Mouse (Mus musculus): ENCODE results near the gene Gabrr2.
"Not testable (repeated sequence)": the region's sequence is repeated elsewhere in the genome, so short reads cannot be mapped to it uniquely, and the experiment has no call there.

Gene Gabrr2

DNA sequence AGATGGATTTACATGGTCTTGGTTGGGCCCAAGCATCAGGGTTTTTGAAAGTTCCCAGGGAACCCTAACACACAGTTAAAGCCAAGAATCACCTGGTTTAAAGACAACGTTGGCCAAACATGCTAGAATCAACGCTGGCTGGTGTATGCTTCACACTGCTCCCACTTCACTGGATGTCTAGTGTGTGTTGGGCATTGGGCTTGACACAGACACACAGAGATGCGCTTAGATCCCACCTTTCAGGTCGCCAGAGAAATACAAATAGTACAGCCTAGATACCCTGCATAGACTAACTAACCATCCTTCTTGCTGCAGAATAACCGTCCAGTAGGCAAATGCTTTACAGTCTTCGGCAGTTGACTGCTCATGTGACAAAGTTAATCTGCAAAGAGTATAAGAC is 7.5 kb downstream of the Gabrr2 start:
- DNase-seq (ENCODE audit: low read depth, low spot score), result no peak

DNA sequence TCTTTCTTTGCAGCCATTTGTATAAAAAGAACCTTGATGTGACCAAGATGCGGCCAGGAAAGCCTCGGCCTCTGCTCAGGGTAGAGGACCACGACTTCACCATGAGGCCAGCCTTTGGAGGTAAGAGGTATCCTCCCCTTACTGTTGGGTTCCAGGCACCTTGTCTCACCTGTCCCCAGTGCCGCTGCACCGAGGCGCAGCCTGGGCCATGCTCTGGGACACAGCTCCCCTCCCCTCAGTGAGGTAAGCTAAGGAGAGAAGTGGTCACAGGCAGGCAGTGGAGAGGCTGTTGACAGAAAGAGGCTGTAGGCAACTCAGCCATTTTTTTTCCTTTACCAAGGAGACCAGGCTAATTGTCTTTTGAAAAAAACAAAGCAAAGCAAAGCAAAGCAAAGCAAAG is 8.5 kb downstream of the Gabrr2 start:
- no peak for DNase-seq (ENCODE audit: low read depth, low spot score)

DNA sequence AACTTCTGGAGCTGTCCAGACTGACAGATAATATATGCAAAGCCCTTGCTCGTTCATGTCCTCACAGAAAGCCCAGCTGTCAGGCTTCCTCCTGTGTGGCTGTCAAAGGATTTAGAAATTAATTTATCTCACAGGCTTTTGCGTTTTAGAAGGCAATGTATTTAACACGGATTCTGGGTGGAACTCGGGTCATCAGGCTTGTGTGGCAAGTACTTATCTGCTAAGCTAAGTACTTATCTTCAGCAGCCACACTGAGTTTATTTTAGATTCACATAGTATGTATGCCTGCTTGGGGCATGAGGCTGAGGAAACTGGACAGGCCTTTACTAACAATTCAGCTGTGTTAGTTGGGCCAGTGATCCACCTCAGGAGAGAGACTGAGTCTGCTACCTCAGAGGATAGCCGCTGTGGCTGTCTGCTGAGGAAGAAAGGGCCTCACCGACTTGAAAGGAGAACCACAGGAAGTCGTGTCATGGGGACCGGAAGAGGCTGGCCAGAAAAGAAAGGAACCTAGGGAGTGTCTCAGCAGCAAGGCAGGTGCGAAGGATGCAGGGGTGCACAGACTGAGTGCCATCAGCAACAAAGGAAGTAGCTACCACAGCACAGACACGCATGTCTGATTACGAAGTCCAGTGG is 9.8 kb downstream of the Gabrr2 start:
- no peak for DNase-seq (ENCODE audit: low read depth, low spot score)

DNA sequence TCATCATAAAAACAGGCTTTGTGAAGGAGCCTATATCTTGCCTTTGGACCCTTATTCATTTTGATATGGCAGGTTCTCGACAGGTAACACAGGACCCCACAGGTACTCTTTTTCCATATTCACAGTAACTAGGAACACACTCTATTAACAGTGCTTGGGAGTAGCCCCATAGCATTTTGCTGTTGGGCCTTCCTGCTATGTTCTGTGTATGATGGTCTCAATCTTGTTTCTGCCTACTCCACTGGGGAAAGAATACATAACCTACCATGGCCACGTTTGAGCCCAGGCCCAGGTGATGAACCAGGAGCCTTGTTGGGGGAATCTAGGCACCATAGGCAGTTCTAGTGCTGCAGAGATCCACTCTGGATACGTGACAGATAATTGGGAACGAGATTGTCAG is 11.6 kb downstream of the Gabrr2 start:
- DNase-seq (ENCODE audit: low read depth, low spot score), result no peak

DNA sequence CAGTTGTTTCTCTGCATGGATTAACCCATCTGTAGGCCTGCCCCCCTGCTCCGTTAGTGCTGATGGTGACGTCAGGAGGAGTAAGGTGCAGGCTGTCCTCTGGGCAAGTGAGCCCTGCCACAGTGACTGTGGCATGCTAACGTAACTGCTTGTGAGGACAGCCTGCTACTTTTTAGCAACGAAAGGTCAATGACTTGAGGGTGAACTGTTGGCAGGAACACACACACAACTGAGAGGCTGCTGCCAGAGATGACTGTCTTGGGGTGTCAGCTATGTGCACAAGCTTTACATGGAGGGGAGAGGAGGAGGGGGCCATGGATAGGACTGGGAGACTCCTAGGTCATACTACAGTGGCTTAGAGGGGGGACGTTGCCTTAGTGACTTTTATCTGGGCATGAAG is 12.1 kb downstream of the Gabrr2 start:
- DNase-seq (ENCODE audit: low read depth, low spot score), result no peak

DNA sequence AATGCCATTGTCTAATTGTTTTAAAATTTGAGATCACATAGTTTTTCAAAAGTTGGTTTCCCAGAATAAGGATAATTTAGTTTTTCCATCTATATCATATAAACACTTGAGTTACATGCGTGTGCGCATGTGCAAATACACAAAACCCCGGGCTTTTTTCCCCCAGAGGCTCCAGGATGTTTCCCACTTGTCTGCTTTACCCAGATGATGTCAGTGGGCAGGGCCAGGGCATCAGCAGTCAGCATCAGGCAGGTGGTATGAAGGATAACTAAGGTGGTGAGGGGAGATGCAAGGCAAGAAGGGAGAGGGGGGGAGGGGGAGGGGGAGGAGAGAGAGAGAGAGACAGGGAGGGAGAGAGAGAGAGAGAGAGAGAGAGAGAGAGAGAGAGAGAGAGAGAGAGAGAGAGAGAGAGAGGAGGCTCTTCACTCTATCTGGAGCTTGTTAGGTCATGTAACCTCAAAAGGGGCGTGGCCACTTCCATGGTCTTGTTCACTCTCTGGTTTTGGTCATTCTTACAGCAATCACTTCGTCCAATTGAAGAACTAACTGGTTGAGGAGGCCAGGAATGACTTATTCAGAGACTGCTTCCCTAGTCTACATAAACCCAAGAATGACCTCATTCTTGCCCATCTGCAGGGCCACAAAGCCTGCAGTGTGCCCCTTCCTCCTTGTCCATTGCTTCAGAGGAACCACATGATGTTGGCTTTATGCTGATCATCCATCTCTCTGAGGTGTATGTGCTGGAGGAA is 13.2 kb downstream of the Gabrr2 start:
- no peak for DNase-seq (ENCODE audit: low read depth, low spot score)

DNA sequence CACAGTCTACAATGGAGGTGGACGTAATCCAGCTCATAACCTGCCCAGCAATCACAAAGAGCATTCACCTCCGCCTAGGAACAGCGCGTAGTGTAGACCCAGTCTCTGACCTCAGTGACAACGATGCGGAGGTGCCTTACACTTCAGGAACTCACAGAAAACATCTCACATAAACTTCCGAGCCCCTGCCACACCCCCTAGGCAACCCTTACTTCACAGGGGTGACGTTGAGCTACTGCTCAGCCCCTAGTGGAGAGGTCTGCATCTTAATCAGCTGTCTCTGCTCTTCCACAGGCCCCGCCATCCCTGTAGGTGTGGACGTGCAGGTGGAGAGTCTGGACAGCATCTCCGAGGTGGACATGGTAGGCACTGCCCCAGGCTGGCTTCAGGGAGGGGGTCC is 14.4 kb downstream of the Gabrr2 start:
- no peak for DNase-seq (ENCODE audit: low read depth, low spot score)

DNA sequence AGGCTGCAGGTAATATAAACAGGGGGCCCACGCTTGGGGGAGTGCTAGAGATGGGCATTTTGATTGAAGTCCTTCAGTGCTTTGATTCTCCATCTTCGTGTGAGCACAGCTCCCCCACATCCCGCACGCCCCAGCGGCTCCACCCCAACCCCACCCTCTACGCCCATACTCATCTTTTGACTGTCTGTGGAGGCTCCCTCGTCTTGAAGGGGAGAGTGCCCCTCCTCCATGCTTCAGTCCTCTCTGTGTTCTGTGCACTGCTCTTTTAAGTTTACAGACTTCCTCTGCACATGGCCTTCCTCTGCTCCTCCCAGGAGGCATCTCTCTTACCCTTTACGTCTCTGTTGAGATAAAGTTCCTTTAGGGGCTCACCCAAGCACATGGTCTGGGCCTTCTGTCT is 14.9 kb downstream of the Gabrr2 start:
- DNase-seq (ENCODE audit: low read depth, low spot score), result no peak

DNA sequence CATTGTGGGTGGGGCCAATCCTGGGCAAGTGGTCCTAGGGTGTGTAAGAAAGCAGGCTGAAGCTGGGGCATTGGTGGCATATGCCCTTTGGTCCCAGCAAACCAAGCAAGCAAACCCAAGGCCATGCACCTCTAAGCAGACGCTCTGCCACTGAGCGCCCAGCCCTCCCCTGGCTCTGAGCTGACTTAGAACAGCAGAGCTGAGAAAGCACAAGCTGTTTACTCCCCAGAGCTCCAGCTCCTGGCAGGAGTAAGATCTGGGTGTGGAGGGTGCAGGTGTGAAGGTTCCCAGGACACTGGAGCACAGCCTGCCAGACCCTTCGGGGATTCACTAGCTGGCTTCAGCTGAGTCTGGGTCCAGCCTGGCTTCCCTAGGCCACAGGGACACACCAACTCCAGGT is 15.7 kb downstream of the Gabrr2 start:
- DNase-seq (ENCODE audit: low read depth, low spot score), result no peak

DNA sequence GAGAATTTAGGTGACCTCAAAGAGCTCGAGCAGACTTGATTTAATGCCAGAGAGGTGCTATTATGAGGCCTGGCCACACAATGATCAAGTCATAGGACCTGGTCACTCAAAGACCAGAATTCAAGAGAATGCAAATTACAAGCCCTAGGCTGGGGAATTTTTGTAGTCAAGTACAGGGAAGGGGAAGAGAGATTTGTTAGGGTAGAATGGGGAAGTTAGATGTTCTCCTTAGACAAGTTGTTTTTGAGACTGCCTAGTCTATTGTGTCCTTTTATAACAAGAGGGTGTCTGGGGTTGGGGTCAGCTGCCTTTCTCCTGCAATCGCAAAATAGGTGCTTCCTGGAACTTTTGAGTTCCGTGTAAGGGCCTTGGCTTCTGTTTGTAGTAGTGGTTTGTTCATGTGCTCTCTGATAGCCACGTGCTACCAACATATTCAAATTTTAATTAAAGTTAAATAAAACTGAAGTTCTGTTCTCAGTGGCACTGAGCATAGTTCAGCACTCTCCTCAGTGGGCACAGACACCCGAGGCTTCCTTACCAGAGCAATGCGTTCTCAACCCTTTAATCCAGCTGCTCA is 36.4 kb downstream of the Gabrr2 start:
- DNase-seq (ENCODE audit: low read depth, low spot score), result peak; percentile 31

DNA sequence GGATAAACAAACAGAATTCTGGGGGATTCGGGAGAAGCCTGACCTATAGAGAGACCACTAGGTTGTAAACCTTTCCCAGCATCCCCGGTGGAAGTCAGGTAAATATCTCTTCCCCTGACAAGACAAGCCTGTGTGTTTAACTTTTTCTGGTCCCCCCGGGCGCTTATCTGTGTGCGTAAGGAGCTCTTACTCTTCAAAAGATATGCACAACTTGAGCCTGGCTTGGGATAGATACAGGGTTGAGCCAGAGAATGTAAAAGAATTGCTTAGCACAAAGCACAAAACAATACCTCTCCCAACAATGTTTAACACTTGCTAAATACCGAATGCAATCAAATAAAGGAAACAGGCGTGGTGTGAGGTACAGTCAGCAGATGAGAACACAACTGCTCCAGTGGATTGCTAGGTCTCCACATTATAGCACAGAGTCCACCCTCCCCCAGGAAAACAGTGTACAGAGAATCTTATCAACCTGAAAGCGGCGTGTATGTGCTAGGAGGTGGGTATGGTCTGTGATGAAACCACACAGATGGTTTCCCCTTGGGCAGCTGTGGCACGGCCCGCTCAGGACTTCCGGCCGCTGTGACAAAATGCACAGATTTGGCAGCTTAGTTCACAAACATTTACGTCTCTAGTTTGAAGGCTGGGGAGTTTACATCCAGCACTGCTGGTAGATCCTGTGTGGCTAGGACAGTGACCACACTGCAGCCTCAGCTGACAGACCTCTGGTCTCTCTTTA is 47.1 kb downstream of the Gabrr2 start:
- DNase-seq (ENCODE audit: low read depth, low spot score), result no peak

DNA sequence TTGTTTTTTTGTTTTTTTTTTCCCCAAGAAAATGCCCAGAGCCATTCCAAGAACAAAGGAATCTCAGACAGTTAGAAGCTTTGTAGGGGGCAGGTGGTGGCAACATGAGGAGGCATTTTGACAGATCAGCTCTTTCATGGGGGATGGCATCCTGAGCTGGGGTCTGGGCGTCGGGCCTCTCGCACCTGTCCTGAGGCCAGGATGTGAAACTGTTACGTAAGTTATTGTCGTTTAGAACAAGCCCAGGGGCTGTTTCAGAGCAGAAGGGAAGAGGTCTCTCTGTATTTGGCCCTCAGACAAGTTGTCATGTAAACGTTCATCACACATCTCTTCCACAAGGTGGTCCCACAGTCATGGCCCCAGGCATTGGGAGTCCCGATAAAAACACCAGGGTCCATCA is 48.0 kb downstream of the Gabrr2 start:
- no peak for DNase-seq (ENCODE audit: low read depth, low spot score)

DNA sequence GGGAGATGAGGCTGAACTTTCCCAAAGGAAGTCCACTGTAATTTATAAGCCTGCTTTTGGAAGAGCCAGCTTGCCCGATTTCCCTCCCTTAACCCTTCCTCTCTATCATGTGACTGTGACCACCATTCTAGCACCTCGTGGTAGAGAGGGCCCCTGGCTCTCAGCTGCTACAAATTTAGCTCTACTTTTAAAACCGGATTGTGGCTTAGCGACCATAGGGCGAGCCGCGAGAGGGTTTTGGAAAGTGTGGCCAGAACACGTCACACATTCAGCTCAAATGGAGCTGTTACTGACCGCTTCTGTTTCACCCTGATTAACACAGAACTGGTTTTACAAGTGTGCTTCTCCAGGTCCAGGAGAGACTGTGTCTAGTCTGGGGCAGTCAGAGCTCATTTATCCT is 48.6 kb downstream of the Gabrr2 start:
- DNase-seq (ENCODE audit: low read depth, low spot score), result no peak

DNA sequence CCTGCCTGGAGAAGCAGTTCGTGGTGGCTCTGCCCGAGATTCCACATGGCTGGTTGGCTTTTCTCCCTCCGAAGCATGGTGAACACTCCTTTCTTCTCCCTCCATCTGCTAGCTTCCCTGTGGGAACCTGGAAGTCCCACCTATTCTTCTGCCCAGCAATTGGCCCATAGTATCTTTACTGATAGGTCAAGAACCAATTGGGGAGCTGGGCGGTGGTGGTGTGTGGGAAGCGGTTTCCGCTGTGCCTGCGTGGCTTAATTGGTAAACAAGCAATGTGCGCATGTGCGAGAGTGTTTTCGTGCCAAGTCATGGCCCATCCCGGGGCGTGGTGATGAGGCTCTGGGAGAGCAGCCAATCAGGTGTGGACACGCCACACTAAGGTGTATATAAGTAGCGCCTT is 50.1 kb downstream of the Gabrr2 start:
- DNase-seq (ENCODE audit: low read depth, low spot score), result not testable (repeated sequence)

DNA sequence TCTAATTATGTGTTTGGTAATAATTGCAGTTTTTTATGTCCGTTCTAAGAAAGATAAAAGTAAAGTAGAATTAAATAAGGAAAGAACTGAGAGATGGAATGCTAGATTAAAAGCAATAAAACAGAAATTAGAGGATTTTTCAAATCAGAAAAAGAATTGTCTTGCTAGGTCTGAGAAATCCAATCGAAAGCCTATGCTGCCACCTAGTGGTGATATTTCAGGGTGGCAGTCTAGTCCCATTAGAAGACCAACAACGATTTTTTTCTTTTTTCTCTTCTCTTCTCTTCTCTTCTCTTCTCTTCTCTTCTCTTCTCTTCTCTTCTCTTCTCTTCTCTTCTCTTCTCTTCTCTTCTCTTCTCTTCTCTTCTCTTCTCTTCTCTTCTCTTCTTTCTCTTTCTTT is 56.3 kb downstream of the Gabrr2 start:
- peak; percentile 44 for DNase-seq (ENCODE audit: low read depth, low spot score)

DNA sequence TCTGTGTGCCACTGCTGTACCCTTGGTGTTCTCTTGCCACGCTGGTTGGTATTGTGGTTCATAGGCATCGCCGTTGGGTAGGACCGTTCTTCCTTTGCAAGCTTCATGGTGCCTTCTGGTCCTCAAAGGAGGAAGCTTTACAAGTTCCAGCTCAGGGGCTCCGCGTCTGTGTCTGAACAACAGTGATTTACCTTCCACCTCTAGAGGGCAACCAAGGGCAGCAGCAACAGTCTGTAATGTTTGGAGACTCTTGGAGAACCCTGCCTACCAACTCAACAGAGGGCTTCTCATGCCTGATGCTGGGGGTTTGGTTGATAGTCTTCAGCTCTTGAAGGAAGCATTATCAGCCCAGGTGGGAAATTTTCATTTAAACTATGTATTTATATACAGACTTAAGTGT is 61.7 kb downstream of the Gabrr2 start:
- no peak for DNase-seq (ENCODE audit: low read depth, low spot score)

DNA sequence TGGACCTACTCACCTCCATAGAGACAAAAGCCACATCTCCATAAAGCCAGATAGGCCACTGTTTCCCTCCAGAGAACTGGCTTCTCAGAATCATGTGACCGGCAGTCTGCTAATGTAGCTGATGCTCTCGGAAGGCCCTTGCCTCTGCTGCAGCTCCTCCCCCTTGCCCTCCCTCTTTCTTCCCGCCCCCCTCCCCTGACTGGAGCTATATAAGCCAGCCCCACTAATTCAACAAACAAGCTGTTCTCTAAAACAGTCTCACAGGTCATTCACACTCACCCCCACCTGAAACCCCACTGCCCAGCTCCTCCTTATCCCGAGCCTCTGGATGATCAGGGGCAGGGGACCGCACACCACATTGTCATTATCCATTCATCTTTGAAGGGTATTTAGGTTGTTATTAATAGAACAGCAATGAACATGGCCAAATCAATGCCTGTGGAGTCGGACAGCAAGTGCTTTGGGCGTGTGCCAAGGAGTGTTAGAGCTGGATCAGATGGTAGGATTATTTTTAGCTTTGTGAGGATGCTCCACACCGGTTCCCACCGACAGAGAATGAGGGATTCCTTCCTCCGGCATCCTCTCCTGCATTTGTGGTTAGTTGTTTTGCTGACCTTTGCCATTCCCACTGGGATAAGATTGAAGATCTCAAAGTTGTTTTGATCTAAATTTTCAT is 62.7 kb downstream of the Gabrr2 start:
- DNase-seq (ENCODE audit: low read depth, low spot score), result no peak

DNA sequence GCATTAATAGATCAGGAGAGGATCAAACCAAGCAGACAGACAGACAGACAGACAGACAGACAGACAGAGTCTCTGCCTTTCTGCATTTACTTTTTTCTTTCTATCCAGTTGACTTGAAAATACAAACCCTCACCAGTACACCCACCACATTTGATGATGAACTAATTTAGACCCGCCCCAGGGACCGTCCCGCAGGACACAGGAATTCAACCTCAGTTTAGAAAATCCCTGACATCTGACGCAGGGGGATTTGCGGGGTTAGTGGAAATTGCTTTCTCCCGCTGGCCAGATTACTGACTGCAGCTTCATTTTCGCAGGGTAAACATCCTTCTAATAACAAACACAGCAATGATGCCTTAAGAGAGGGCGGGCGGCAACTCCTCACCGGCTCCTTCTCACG is 69.4 kb downstream of the Gabrr2 start, which contains the start of gene Gabrr1:
Gene Gabrr1, plus strand, starts transcription at position 301 of the 400 bp plus-strand sequence.
- DNase-seq (ENCODE audit: low read depth, low spot score), result no peak

Measured in telencephalon, adult 2 months (tissue).